Mouse (Mus musculus): ENCODE data around the gene Mcm5. TPM values are rescaled to one million over a fixed set of nuclear protein-coding genes. Genes with fewer than 3 reads are reported as not detected.

Mcm5 gene
- polyA plus RNA-seq, 1 experiment from 2014 or later: 195 TPM

DNA sequence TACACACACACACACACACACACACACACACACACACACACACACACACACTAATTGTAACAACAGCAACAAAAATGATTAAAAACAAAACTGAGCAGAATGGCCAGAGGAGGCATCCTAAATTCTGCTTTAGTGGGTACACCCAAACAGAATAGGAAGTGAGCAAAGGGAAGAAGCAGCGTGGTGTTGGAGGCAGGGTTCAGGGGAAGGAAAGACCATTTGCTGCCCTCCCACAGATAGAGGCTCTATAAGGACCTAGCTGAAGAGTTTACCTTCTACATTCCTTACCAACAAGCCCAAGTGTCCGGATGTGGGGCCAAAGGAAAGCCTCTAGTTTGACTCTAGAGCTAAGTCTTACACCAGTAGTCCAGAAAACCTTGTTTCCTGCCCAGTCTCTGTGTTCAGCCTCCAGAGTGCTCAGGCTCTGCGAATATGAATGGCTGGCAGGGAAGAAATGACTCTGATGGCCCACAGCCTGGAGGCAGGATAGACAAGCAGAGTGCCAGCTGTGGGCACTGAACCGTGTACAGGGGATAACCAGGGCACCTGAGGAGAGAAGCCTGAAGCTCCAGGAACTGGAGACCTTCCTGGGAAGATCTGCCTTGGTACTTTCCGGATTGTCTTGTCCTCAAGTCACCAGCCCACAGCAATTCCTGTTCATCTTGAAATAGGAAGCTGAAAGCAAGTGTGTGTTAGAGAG, 41.7 kb downstream of the Mcm5 start:
- Histone ChIP-seq H3K4me3 (ENCODE audit: low read depth, low read length) (no peak overlapping the region), H3K9ac (ENCODE audit: low read length) (no peak overlapping the region), H3K27ac (ENCODE audit: low read depth, low read length) (no peak overlapping the region), H3K4me2 (no peak overlapping the region), H3K4me1 (ENCODE audit: control insufficient read depth, insufficient read depth, low read length) (no peaks in the 10 kb centered on the region), H3K9me3 (ENCODE audit: control insufficient read depth, low read length) (no peaks in the 10 kb centered on the region), H3K36me3 (ENCODE audit: control insufficient read depth, insufficient read depth, low read length) (no peaks in the 10 kb centered on the region), H3K27me3 (ENCODE audit: control insufficient read depth, insufficient read depth, low read length) (no peaks in the 10 kb centered on the region)
- ATAC-seq (ENCODE audit: low FRiP score) (no peak), DNase-seq (ENCODE audit: low spot score, missing footprints) (no peak)
- 85% methylated on average over 5 of the region's 5 CpGs for WGBS

DNA sequence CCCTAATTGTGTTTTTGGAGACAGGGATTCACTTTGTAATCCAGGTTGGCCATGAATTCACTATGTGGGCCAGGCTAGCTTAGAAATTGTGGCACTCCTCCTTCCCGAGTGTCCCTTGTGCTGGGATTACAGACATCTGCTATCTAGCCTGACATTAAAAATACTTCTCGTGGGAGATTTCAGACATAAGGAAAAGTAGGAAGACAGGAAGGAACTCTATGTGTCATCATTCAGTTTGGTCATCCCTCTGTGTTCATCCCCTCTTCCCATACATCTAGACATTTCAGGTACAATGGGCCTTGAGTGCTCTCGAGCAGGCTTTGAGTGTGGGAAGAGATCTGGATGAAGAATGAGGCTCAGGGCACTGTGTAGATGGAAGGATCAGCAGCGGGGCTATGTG, 42.4 kb downstream of the Mcm5 start:
- 70% methylated on average over 4 of the region's 4 CpGs for WGBS
- no peak overlapping the region for H3K27ac ChIP-seq (ENCODE audit: low read depth, low read length)
- no peaks in the 10 kb centered on the region for H3K36me3 ChIP-seq (ENCODE audit: control insufficient read depth, insufficient read depth, low read length)
- no peaks in the 10 kb centered on the region for H3K9me3 ChIP-seq (ENCODE audit: control insufficient read depth, low read length)
- no peaks in the 10 kb centered on the region for H3K4me1 ChIP-seq (ENCODE audit: control insufficient read depth, insufficient read depth, low read length)
- no peaks in the 10 kb centered on the region for H3K27me3 ChIP-seq (ENCODE audit: control insufficient read depth, insufficient read depth, low read length)
- no peak overlapping the region for H3K9ac ChIP-seq (ENCODE audit: low read length)
- H3K4me2 ChIP-seq: no peak overlapping the region
- ATAC-seq (ENCODE audit: low FRiP score): no peak
- no peak for DNase-seq (ENCODE audit: low spot score, missing footprints)
- H3K4me3 ChIP-seq (ENCODE audit: low read depth, low read length): no peak overlapping the region

DNA sequence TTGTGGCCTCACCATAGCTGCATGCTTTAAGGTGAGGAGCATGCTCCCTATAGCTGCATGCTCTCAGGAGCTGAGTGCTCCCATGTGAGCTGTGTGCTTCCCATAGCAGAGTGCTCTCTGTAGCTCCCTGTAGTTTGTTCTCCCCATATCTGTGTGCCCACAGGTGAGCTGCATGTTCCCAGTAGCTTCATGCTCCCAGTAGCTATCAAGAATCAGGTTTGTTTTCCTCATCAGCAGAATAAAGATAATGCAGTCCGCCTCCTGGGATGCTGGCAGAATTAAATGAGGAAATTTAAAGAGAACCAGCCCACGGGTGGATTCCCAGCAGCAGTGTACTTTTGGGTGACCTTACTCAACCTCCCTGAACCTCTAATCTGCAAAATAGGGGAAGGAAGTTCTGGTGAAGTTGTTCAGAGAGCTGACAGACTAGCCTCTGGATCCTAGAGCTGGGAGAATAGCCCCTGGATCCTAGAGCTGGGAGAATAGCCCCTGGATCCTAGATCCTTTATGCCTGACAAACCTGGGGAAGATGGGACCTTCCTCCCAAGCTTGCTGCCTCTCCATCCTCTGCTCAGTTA, 43.2 kb downstream of the Mcm5 start:
- no peak for DNase-seq (ENCODE audit: low spot score, missing footprints)
- no peak overlapping the region for H3K9ac ChIP-seq (ENCODE audit: low read length)
- H3K4me2 ChIP-seq: no peak overlapping the region
- no peak overlapping the region for H3K4me3 ChIP-seq (ENCODE audit: low read depth, low read length)
- H3K36me3 ChIP-seq (ENCODE audit: control insufficient read depth, insufficient read depth, low read length): no peaks in the 10 kb centered on the region
- no peaks in the 10 kb centered on the region for H3K4me1 ChIP-seq (ENCODE audit: control insufficient read depth, insufficient read depth, low read length)
- H3K27ac ChIP-seq (ENCODE audit: low read depth, low read length): no peak overlapping the region
- no peak for ATAC-seq (ENCODE audit: low FRiP score)
- H3K27me3 ChIP-seq (ENCODE audit: control insufficient read depth, insufficient read depth, low read length): no peaks in the 10 kb centered on the region
- H3K9me3 ChIP-seq (ENCODE audit: control insufficient read depth, low read length): no peaks in the 10 kb centered on the region
- WGBS: 71% methylated on average over 2 of the region's 2 CpGs

DNA sequence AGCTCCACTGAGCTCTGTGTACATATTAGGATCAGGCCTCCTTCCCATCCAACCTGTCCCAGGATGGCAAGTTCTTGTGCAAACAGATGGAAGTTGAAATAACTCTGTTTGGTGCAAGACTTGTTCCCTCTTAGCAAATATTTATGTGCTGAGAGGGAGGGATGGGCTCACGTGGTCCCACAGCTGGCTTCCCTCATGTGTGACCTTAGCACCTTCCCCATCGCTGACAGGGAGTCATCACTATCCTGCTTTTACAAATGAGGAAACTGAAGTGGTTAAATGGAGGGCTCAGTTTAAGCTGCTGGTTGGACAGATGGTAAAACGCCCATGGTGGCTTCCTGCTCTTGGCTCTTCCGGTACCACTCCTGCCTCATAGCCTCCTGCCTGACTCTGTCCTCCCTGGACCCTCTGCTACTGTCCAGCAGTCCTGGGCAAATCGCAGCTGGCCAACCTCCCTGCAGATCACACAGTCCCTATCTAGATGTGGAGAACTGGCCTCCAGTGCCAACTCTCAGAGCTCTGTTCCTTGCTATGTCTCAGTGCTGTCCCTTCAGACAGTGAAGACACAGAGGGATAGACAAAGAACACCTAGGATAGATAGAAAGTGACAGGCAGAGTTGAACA, 45.6 kb downstream of the Mcm5 start:
- no peak overlapping the region for H3K4me3 ChIP-seq (ENCODE audit: low read depth, low read length)
- 80% methylated on average over 5 of the region's 5 CpGs for WGBS
- no peaks in the 10 kb centered on the region for H3K4me1 ChIP-seq (ENCODE audit: control insufficient read depth, insufficient read depth, low read length)
- H3K9me3 ChIP-seq (ENCODE audit: control insufficient read depth, low read length): no peaks in the 10 kb centered on the region
- ATAC-seq (ENCODE audit: low FRiP score) (no peak), DNase-seq (ENCODE audit: low spot score, missing footprints) (no peak)
- no peaks in the 10 kb centered on the region for H3K36me3 ChIP-seq (ENCODE audit: control insufficient read depth, insufficient read depth, low read length)
- H3K4me2 ChIP-seq: no peak overlapping the region
- H3K27ac ChIP-seq (ENCODE audit: low read depth, low read length): no peak overlapping the region
- H3K27me3 ChIP-seq (ENCODE audit: control insufficient read depth, insufficient read depth, low read length): no peaks in the 10 kb centered on the region
- H3K9ac ChIP-seq (ENCODE audit: low read length): no peak overlapping the region

DNA sequence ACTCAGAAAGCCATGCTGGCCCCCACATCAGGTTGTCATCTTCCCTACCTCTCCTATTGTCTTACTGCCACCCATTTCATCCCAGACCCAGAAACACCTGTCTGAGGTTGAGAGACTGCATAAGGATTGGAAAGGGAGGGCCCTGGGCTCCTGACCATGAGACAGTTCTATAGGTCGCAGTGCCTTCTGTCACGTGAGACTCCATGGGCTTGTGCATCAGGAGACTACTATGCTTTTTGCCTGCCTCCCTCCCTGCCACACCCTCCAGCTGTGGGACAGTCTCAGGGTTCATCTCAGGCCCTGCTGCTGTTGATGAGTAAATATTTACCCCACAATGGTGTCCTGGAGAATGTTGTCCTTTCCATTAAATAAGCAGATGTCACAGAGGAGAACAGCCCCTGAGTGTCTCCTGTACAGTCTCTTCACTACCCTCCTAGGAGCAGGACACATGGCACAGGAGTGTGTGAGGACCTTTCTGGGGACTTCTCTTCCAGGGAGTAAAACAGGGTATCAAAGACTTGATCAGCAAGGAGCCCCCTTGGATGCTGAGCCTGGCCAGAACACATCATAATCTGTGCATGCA, 46.5 kb downstream of the Mcm5 start:
- H3K36me3 ChIP-seq (ENCODE audit: control insufficient read depth, insufficient read depth, low read length): no peaks in the 10 kb centered on the region
- no peak overlapping the region for H3K4me2 ChIP-seq
- no peak overlapping the region for H3K9ac ChIP-seq (ENCODE audit: low read length)
- H3K27me3 ChIP-seq (ENCODE audit: control insufficient read depth, insufficient read depth, low read length): no peaks in the 10 kb centered on the region
- ATAC-seq (ENCODE audit: low FRiP score): no peak
- DNase-seq (ENCODE audit: low spot score, missing footprints): no peak
- H3K4me3 ChIP-seq (ENCODE audit: low read depth, low read length): no peak overlapping the region
- H3K9me3 ChIP-seq (ENCODE audit: control insufficient read depth, low read length): no peaks in the 10 kb centered on the region
- 80% methylated on average over 2 of the region's 2 CpGs for WGBS
- no peak overlapping the region for H3K27ac ChIP-seq (ENCODE audit: low read depth, low read length)
- no peaks in the 10 kb centered on the region for H3K4me1 ChIP-seq (ENCODE audit: control insufficient read depth, insufficient read depth, low read length)

DNA sequence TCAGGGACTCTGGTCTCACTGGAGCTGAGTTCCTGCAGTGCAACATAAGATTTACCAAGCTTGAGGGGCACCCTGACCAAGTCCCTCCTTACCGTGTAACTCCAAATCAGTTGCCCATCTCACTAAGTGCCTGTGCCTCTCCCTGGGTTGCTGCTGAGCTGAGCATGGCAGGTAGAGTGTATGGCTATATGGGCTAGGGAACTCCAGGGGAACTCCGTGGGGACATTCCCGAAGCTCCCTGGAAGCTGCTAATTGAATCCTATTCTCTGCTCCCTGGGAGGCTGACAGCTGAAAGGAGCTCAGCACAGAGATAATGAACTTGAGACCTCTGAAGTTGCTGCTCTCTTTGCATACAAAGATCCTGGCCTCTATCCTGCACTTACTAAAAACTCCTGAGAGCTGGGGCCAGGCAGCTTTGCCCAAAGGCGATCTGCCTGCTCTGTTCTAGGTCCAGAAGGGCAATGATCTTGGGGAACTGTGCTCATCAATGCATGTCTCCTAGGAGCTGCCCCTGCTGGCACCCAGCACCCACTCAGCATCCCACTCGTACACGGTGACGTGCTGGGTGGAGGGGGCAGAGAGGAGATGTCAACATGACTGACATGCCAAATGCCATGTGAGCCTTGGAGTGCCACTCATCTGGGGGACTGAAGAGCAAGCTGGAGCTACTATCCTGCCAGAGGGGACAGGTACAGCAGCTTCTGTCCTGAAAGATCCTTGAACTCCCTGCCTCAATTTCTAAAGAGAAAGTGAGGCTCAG, 48.3 kb downstream of the Mcm5 start:
- DNase-seq (ENCODE audit: low spot score, missing footprints): no peak
- H3K36me3 ChIP-seq (ENCODE audit: control insufficient read depth, insufficient read depth, low read length): no peaks in the 10 kb centered on the region
- no peak overlapping the region for H3K4me2 ChIP-seq
- no peak for ATAC-seq (ENCODE audit: low FRiP score)
- no peak overlapping the region for H3K4me3 ChIP-seq (ENCODE audit: low read depth, low read length)
- no peak overlapping the region for H3K9ac ChIP-seq (ENCODE audit: low read length)
- 40% methylated on average over 7 of the region's 7 CpGs for WGBS
- no peak overlapping the region for H3K27ac ChIP-seq (ENCODE audit: low read depth, low read length)
- no peaks in the 10 kb centered on the region for H3K27me3 ChIP-seq (ENCODE audit: control insufficient read depth, insufficient read depth, low read length)
- H3K9me3 ChIP-seq (ENCODE audit: control insufficient read depth, low read length): no peaks in the 10 kb centered on the region
- no peaks in the 10 kb centered on the region for H3K4me1 ChIP-seq (ENCODE audit: control insufficient read depth, insufficient read depth, low read length)

DNA sequence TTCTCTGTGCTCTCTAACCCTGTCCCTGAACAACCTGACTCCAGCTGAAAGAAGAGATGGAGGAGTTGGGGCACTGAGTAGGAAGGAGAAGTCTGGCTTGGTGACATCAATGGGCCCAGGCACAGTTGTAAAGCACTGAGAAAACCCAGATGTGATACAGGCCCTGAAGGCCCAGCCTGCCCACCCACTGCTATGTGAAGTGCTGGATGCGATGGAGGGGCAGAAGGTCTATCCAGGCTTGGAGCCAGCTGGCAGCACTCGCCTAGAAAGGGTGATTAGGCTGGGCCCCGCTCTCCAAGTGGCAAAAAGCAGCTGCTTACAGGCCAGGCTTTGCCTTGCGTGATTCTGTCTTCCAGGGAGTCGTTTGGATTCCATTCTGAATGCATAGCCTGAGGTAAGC, 60.0 kb downstream of the Mcm5 start:
- H3K27ac ChIP-seq (ENCODE audit: low read depth, low read length): no peak overlapping the region
- H3K9ac ChIP-seq (ENCODE audit: low read length): no peak overlapping the region
- no peaks in the 10 kb centered on the region for H3K27me3 ChIP-seq (ENCODE audit: control insufficient read depth, insufficient read depth, low read length)
- WGBS: 94% methylated on average over 5 of the region's 5 CpGs
- H3K4me1 ChIP-seq (ENCODE audit: control insufficient read depth, insufficient read depth, low read length): no peaks in the 10 kb centered on the region
- H3K36me3 ChIP-seq (ENCODE audit: control insufficient read depth, insufficient read depth, low read length): no peaks in the 10 kb centered on the region
- H3K4me2 ChIP-seq: no peak overlapping the region
- no peaks in the 10 kb centered on the region for H3K9me3 ChIP-seq (ENCODE audit: control insufficient read depth, low read length)
- ATAC-seq (ENCODE audit: low FRiP score) (no peak), DNase-seq (ENCODE audit: low spot score, missing footprints) (no peak)
- H3K4me3 ChIP-seq (ENCODE audit: low read depth, low read length): no peak overlapping the region

DNA sequence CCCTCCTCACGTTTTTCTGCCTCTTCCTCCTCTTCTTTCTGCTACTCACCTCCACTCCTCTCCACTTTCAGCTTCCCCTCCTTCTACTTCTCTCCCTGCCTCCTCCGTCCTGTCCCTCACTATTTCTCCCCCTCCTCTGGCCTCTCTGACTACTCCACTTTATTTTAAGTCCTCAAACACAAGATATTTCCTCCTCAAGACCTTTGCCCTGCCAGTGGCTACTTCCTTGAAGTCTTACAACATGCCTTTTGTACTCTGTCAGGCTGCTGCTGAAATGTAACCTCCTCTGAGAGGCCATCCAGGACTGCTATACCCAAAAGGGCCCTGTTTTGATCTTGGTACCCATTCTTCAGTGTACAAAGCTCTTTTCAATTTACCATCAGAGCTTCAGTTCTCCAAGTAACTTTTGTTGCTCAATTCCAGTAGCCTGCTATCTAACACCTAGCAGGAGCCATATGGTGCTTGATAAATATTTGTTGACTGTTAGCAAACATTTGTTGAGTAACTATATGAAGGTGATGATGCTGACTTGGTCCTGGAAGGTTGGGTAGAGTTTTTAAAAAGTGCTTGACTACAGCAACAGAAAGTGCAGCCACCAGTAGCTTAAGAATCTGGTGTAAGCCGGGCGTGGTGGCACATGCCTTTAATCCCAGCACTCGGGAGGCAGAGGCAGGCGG, 62.8 kb downstream of the Mcm5 start:
- 81% methylated on average over 6 of the region's 6 CpGs for WGBS
- DNase-seq (ENCODE audit: low spot score, missing footprints): no peak
- Histone ChIP-seq H3K9me3 (ENCODE audit: control insufficient read depth, low read length) (no peaks in the 10 kb centered on the region), H3K27ac (ENCODE audit: low read depth, low read length) (no peak overlapping the region), H3K36me3 (ENCODE audit: control insufficient read depth, insufficient read depth, low read length) (no peaks in the 10 kb centered on the region), H3K9ac (ENCODE audit: low read length) (no peak overlapping the region), H3K4me1 (ENCODE audit: control insufficient read depth, insufficient read depth, low read length) (no peaks in the 10 kb centered on the region), H3K27me3 (ENCODE audit: control insufficient read depth, insufficient read depth, low read length) (no peaks in the 10 kb centered on the region), H3K4me2 (no peak overlapping the region), H3K4me3 (ENCODE audit: low read depth, low read length) (no peak overlapping the region)
- no peak for ATAC-seq (ENCODE audit: low FRiP score)

Measured in midbrain, embryonic 11.5 days (tissue).